Mouse (Mus musculus): Measurements from ENCODE around the gene Camkk1.

DNA sequence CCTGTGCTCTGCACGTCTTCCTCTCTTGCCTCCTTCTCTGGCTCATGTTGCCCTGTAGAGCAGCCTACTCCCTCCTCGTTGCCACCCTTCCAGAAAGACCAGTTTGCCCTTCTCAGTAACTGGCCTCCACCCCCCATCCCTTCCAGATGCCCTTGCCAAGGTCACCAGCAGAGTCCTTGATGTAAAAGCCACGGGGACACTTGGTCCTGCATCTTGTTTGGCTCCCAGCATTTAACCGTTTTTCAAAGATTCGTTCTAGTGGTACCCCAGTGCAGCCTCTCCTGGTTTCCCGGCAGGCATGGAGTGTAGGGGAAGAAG, 2.7 kb upstream of the Camkk1 start:
- no peak for TF ChIP-seq POLR2A (IDR thresholded peaks at IDR 0.05; ENCODE audit: low read depth, low read length)
- no peak for TF ChIP-seq CTCF (IDR thresholded peaks at IDR 0.05; ENCODE audit: extremely low read depth, insufficient read depth, insufficient read length, insufficient replicate concordance)

Measured in spleen, adult 2 months (tissue).